Mouse (Mus musculus) limb, embryonic 14.5 days (tissue): ENCODE results near the gene Otud7a. TPM values are rescaled to one million over a fixed set of nuclear protein-coding genes. Genes with fewer than 3 reads are reported as not detected.

Experiments
- ATAC-seq: fragments of 200-750 bp; cut with Nextera tagmentation; 2 replicates; pipeline ENCODE4 v1.8.0; 2017; ENCODE audit warnings: low read depth, moderate number of reproducible peaks, moderate TSS enrichment; ENCODE audit not compliant: low FRiP score
- DNase-seq: peaks from one replicate; pipeline ENCODE4 v3.0.0-alpha.2; 2015; ENCODE audit warnings: low spot score
- H3K27ac ChIP-seq: fragments of 300-500 bp; sonication (generic); replicated peaks from 2 replicates; pipeline ENCODE4 v1.5.1; 2014; ENCODE audit warnings: low read depth, mild to moderate bottlenecking, low read length, moderate library complexity, mixed read lengths
- H3K27me3 ChIP-seq: fragments of 300-500 bp; sonication (generic); 2 replicates; pipeline ENCODE4 v1.6.1; 2014; ENCODE audit warnings: low read length, mixed read lengths; ENCODE audit not compliant: control insufficient read depth, insufficient read depth
- H3K36me3 ChIP-seq: fragments of 300-500 bp; sonication (generic); 2 replicates; pipeline ENCODE4 v1.6.1; 2014; ENCODE audit warnings: mild to moderate bottlenecking, low read length, moderate library complexity, mixed read lengths; ENCODE audit not compliant: control insufficient read depth, insufficient read depth
- H3K4me1 ChIP-seq: fragments of 300-500 bp; sonication (generic); 2 replicates; pipeline ENCODE4 v1.6.1; 2014; ENCODE audit warnings: antibody characterized with exemption, low read length, mixed read lengths; ENCODE audit not compliant: control insufficient read depth, insufficient read depth
- H3K4me2 ChIP-seq: fragments of 300-500 bp; sonication (generic); replicated peaks from 2 replicates; pipeline ENCODE4 v1.6.1; 2014; ENCODE audit warnings: low read depth, mild to moderate bottlenecking, low read length, moderate library complexity; ENCODE audit not compliant: severe bottlenecking
- H3K4me3 ChIP-seq: fragments of 300-500 bp; sonication (generic); replicated peaks from 2 replicates; pipeline ENCODE4 v1.5.1; 2014; ENCODE audit warnings: low read length
- H3K9ac ChIP-seq: fragments of 300-500 bp; sonication (generic); 2 replicates; pipeline ENCODE4 v1.6.1; 2014; ENCODE audit warnings: mild to moderate bottlenecking, low read depth, low read length, moderate library complexity; ENCODE audit not compliant: severe bottlenecking
- H3K9me3 ChIP-seq: fragments of 300-500 bp; sonication (generic); 2 replicates; pipeline ENCODE4 v1.6.1; 2016; ENCODE audit warnings: low read length; ENCODE audit not compliant: control insufficient read depth
- POLR2A ChIP-seq: fragments of 200-500 bp; IDR thresholded peaks from 2 replicates; pipeline ENCODE4 v1.8.0; 2012; ENCODE audit warnings: inconsistent platforms, mild to moderate bottlenecking, moderate library complexity, borderline replicate concordance; ENCODE audit not compliant: insufficient read depth, insufficient read length; ENCODE audit errors: extremely low read depth
- WGBS: fragments of 180-500 bp; shearing (Covaris S2); extraction: QIAGEN DNeasy Blood & Tissue Kit; methylation state at CpG from one replicate; pipeline ENCODE4 v1.1.7; 2014; 5-methylcytosine and 5-hydroxymethylcytosine counted together
- polyA plus RNA-seq, 2 experiments: library from polyadenylated mRNA; depleted of rRNA in 1 of 2; stranded (reverse) in 1 of 2; unstranded in 1 of 2; fragments of >200 nt; fragmentation: Nextera tagmentation in 1 of 2; extraction: Ambion mirVana in 1 of 2; gene quantifications; 2 replicates each; pipeline versions ENCODE4 v1.2.1 to v1.2.3; 2012 to 2014

The Otud7a gene
- polyA plus RNA-seq, 2 experiments: 0.47 to 1.1 TPM

GRCm38 (mm10) chr7:63592061-63592460 is 147.5 kb downstream of the Otud7a start:
- Histone ChIP-seq H3K9ac (no peak overlapping the region), H3K9me3 (no peaks in the 10 kb centered on the region), H3K27ac (no peak overlapping the region), H3K4me2 (no peak overlapping the region), H3K27me3 (no peaks in the 10 kb centered on the region), H3K36me3 (no peaks in the 10 kb centered on the region), H3K4me1 (no peaks in the 10 kb centered on the region), H3K4me3 (no peak overlapping the region)
- ATAC-seq: no peak
- WGBS: 69% methylated on average over 3 of the region's 3 CpGs
- no peak for TF ChIP-seq POLR2A
- no peak for DNase-seq

GRCm38 (mm10) chr7:63604827-63605226 is 160.3 kb downstream of the Otud7a start:
- ATAC-seq (no peak), DNase-seq (no peak)
- 83% methylated on average over 1 of the region's 1 CpGs for WGBS

DNA sequence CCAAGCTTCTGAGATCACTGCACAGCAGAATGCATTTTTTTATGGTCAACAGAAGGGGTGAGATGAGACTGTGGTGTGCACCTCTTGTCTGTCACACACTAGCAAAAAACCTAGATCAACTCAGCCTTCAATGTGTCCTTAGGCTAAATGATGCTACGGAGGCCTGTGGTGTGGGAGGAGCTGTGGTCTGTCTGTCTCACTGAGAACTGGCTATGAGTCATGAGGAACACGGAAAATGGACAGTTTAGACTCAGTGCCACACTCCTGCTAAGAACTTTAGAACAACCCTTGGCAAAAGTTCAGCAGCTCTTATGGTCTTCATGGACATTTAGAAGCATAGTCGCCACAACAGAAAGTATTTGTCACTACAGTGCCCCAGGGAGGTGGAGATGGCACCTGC is 172.5 kb downstream of the Otud7a start:
- Histone ChIP-seq H3K27me3 (no peaks in the 10 kb centered on the region), H3K9ac (no peak overlapping the region), H3K36me3 (no peaks in the 10 kb centered on the region), H3K4me1 (no peaks in the 10 kb centered on the region), H3K4me3 (no peak overlapping the region), H3K9me3 (no peaks in the 10 kb centered on the region), H3K4me2 (no peak overlapping the region), H3K27ac (no peak overlapping the region)
- no peak for TF ChIP-seq POLR2A
- 85% methylated on average over 3 of the region's 3 CpGs for WGBS
- DNase-seq: no peak
- ATAC-seq: no peak

More at GRCm38 (mm10) chr7:63604827-63605226, 160.3 kb downstream of the Otud7a start:
- Histone ChIP-seq H3K9ac (no peak overlapping the region), H3K4me2 (no peak overlapping the region), H3K4me3 (no peak overlapping the region), H3K9me3 (no peaks in the 10 kb centered on the region), H3K36me3 (no peaks in the 10 kb centered on the region), H3K4me1 (no peaks in the 10 kb centered on the region), H3K27me3 (no peaks in the 10 kb centered on the region), H3K27ac (no peak overlapping the region)
- TF ChIP-seq POLR2A: no peak

DNA sequence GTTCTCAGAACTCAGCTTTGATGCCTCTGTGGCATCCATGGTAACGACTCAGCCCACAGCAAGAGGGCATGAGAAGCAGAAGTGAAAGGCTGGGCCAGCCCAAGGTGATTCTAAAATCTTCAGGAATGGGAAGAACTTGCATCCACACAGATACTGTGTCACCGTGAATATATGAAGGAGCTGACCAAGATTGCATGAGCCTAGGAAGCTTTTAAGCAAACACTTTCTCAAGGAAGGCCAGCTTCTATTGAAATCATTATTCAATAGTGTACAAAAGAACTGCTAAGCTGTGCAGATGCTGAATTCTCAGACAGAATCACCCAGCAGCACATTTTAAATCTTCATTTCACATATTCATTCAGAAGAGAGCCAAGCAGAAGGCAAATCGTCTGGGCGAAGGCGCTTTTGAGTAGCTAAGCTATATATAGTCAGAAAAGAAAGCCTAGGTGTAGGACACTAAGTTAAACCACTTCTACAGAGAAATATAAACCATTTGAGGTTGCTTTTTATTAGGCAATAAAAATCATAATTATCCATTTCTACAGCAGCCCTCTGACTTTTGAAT is 176.3 kb downstream of the Otud7a start:
- ATAC-seq (no peak), DNase-seq (no peak)
- 77% methylated on average over 5 of the region's 5 CpGs for WGBS
- Histone ChIP-seq H3K9ac (no peak overlapping the region), H3K4me3 (no peak overlapping the region), H3K27ac (no peak overlapping the region), H3K4me2 (no peak overlapping the region), H3K9me3 (no peaks in the 10 kb centered on the region), H3K27me3 (no peaks in the 10 kb centered on the region), H3K4me1 (no peaks in the 10 kb centered on the region), H3K36me3 (no peaks in the 10 kb centered on the region)
- TF ChIP-seq POLR2A: no peak

DNA sequence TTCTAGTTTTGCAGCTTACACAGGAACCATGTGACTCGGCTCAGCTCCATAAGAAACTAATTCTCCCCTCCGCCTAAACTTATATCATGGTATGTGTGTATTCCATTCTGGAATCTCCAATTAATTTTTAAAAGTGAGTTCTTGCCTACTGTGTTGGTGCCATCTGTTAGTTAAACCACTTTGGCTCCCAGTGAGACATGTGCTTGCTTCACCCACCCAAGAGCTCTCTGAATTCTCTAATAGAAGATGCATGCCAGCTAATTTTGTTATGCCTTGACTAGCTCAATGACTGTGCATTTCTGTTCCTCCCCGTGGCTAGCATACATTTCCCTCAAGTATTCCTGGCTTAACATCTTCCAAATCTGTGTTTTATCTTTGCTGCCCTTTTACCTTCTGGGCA is 193.1 kb downstream of the Otud7a start:
- Histone ChIP-seq H3K9me3 (no peaks in the 10 kb centered on the region), H3K4me3 (no peak overlapping the region), H3K4me2 (no peak overlapping the region), H3K27ac (no peak overlapping the region), H3K9ac (no peak overlapping the region), H3K27me3 (no peaks in the 10 kb centered on the region), H3K36me3 (no peaks in the 10 kb centered on the region), H3K4me1 (no peaks in the 10 kb centered on the region)
- TF ChIP-seq POLR2A: no peak
- DNase-seq (no peak), ATAC-seq (no peak)
- 80% methylated on average over 3 of the region's 3 CpGs for WGBS

DNA sequence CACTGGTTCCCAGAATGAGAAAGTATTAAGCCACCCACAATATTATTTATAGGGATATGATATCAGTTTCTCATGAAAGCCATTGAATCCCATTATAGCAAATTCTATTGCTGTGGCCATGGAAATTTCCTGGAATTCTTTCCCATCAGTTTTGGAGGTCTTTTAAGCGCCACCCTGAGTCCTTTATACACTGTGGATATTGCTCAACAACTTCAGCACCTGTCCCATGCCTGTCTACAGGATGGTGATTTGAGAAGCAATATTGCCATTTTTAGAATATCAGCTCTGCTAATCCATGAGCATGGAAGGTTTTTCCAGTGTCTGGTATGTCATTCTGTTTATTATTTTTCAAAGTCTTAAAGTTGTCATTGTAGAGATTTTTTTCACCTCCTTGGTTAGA is 199.5 kb downstream of the Otud7a start:
- no peaks in the 10 kb centered on the region for H3K27me3 ChIP-seq
- no peak overlapping the region for H3K4me3 ChIP-seq
- H3K9ac ChIP-seq: no peak overlapping the region
- ATAC-seq (no peak), DNase-seq (no peak)
- H3K36me3 ChIP-seq: no peaks in the 10 kb centered on the region
- WGBS: 90% methylated on average over 1 of the region's 1 CpGs
- H3K27ac ChIP-seq: no peak overlapping the region
- no peak overlapping the region for H3K4me2 ChIP-seq
- no peak for TF ChIP-seq POLR2A
- H3K9me3 ChIP-seq: no peaks in the 10 kb centered on the region
- no peaks in the 10 kb centered on the region for H3K4me1 ChIP-seq
